Mouse (Mus musculus): ENCODE results near the gene Elmo3.

The Elmo3 gene

DNA sequence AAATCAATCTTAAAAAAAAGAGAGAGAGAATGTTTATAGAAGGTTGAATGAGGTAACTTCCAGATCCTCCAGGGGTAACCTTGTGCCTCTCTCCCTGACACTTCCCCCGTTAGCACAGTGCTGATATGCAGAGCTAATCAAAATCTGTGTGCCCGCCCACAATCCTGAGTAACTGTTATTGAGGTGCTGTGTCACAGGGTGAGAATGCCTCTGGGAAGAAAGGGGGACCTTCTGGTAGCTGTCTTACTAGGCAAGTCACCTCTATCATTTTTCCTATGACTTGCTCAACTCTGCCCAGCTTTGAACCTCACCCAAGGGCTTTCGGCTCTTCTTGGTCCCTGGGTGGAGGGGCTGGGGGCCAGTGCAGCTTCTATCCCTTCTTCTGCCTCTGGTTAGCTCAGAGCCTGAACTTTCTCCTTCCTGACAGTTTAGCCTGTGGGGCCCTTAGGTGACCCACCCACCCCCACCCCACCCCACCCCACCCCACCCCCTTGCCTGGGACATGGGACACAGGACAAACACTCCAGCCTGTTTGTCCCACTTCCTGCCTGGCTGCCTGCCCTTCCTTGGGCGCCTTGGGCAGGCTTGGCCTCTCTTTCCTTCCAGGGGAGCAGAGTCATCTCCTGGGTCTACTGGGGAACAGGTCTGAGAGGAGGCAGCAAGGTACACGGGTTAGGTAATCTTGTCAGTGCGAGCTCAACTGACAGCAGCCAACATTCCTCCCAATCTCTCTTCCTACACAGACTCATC, 34.7 kb downstream of the Elmo3 start:
- no peak overlapping the region for H3K4me3 ChIP-seq (replicated peaks; ENCODE audit: low read length)
- TF ChIP-seq NANOG (IDR thresholded peaks at IDR 0.05; ENCODE audit: borderline replicate concordance, low read length) (no peak), POU5F1 (IDR thresholded peaks at IDR 0.05; ENCODE audit: borderline replicate concordance, low read length) (no peak), CTCF (conservative IDR thresholded peaks at IDR 0.05; ENCODE audit: low read length) (no peak)
- peaks cover 82% of the 10 kb centered on the region for H3K4me1 ChIP-seq (replicated peaks; ENCODE audit: low read depth, low read length)
- H3K9me3 ChIP-seq (ENCODE audit: low read length): no peaks in the 10 kb centered on the region
- H3K27me3 ChIP-seq (ENCODE audit: insufficient read depth, low read length): peaks cover 6% of the 10 kb centered on the region; the same call in 1 of the 2 replicates
- H3K36me3 ChIP-seq (ENCODE audit: insufficient read depth, low read length): peaks cover 19% of the 10 kb centered on the region

- no peak overlapping the region for H3K4me3 ChIP-seq (replicated peaks; ENCODE audit: low read length)
- TF ChIP-seq CTCF (conservative IDR thresholded peaks at IDR 0.05; ENCODE audit: low read length): no peak
- TF ChIP-seq NANOG (IDR thresholded peaks at IDR 0.05; ENCODE audit: borderline replicate concordance, low read length): no peak
- TF ChIP-seq POU5F1 (IDR thresholded peaks at IDR 0.05; ENCODE audit: borderline replicate concordance, low read length): no peak
- H3K36me3 ChIP-seq (ENCODE audit: insufficient read depth, low read length): peaks cover 9% of the 10 kb centered on the region; the same call in 1 of the 2 replicates
- H3K4me1 ChIP-seq (replicated peaks; ENCODE audit: low read depth, low read length): peaks cover 85% of the 10 kb centered on the region
- no peaks in the 10 kb centered on the region for H3K9me3 ChIP-seq (ENCODE audit: low read length)
- H3K27me3 ChIP-seq (ENCODE audit: insufficient read depth, low read length): peaks cover 13% of the 10 kb centered on the region
These were observed 36.0 kb downstream of the Elmo3 start for GRCm38 (mm10) chr8:105341399-105341798.

DNA sequence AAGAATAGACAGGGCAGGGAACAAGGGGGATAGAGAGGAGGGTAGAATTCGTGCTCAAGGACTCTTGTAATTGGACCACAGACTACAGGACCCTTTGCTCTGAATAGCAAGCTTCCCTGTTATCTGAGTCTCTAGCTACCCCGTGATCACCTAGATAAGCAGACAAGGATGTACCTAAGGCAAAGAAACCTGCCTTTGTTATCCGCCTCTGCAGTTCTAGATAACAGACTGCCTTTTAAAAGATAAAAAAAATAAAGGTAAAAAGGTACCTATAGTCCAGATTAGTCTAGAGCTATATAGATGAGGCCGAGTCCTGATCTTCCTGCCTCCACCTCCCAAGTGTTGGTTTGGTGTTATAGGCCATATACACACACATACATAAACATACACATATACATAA, 37.4 kb downstream of the Elmo3 start:
- Histone ChIP-seq H3K36me3 (ENCODE audit: insufficient read depth, low read length) (peaks cover 9% of the 10 kb centered on the region; the same call in 1 of the 2 replicates), H3K9me3 (ENCODE audit: low read length) (no peaks in the 10 kb centered on the region), H3K4me1 (replicated peaks; ENCODE audit: low read depth, low read length) (peaks cover 80% of the 10 kb centered on the region), H3K27me3 (ENCODE audit: insufficient read depth, low read length) (peaks cover 17% of the 10 kb centered on the region), H3K4me3 (replicated peaks; ENCODE audit: low read length) (no peak overlapping the region)
- 0 out of 2 replicates have a peak, but pooled peaks have one; percentile 23 for TF ChIP-seq NANOG (IDR thresholded peaks at IDR 0.05; ENCODE audit: borderline replicate concordance, low read length)
- TF ChIP-seq CTCF (conservative IDR thresholded peaks at IDR 0.05; ENCODE audit: low read length): no peak
- no peak for TF ChIP-seq POU5F1 (IDR thresholded peaks at IDR 0.05; ENCODE audit: borderline replicate concordance, low read length)

- Histone ChIP-seq H3K4me1 (replicated peaks; ENCODE audit: low read depth, low read length) (peaks cover 78% of the 10 kb centered on the region), H3K9me3 (ENCODE audit: low read length) (no peaks in the 10 kb centered on the region), H3K4me3 (replicated peaks; ENCODE audit: low read length) (no peak overlapping the region), H3K27me3 (ENCODE audit: insufficient read depth, low read length) (peaks cover 20% of the 10 kb centered on the region), H3K36me3 (ENCODE audit: insufficient read depth, low read length) (0 out of 2 replicates have a peak, but pooled peaks cover 4% of the 10 kb centered on the region)
- no peak for TF ChIP-seq NANOG (IDR thresholded peaks at IDR 0.05; ENCODE audit: borderline replicate concordance, low read length)
- no peak for TF ChIP-seq CTCF (conservative IDR thresholded peaks at IDR 0.05; ENCODE audit: low read length)
- TF ChIP-seq POU5F1 (IDR thresholded peaks at IDR 0.05; ENCODE audit: borderline replicate concordance, low read length): no peak
These were observed 38.6 kb downstream of the Elmo3 start for GRCm38 (mm10) chr8:105343791-105344574.

DNA sequence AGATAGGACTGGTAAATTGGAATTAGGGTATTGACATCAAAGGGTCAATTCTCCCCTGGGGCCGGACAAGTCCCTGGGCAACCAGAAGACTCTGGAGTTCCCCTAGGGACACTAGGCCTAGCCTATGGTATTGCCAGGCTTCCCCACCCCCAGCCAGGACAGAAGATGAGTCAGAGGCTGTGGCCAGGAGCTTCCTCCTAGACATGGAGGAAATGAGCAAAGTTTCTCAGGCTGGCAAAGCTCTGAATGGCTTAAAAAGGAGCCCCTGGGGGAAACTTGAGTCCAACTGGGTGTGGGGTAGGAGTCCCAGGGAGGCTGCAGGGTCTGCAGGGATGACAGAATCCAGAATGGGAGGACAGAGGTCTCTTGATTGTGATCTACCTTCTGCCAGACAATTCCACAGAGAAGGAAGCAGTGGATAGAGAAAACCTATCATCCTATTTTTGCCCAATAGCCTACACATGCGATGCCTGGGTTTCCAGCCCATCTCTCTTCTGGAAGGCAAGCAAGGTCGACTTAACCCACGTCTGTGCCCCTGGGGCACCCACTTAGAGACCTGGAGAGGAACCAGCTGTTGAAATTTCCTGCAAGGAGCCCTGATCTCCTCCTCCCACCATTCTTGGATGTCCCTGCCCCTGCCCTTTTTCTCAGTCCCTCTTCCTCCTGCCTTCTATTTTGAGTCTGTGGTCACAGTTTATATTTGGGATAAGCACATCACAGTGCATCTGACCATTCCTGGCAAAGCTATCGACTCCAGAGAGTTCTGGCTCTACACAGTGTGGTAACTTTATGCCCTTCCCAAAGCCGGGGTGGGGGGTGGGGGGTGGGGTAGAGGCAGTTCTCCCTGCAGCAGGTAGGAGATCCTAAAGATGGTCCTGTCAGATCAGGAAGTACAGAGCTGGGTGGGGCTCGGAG, 39.9 kb downstream of the Elmo3 start:
- Histone ChIP-seq H3K9me3 (ENCODE audit: low read length) (no peaks in the 10 kb centered on the region), H3K4me3 (replicated peaks; ENCODE audit: low read length) (0 out of 2 replicates have a peak overlapping the region, but pooled peaks have one; percentile 13), H3K36me3 (ENCODE audit: insufficient read depth, low read length) (0 out of 2 replicates have a peak, but pooled peaks cover 4% of the 10 kb centered on the region), H3K4me1 (replicated peaks; ENCODE audit: low read depth, low read length) (peaks cover 82% of the 10 kb centered on the region), H3K27me3 (ENCODE audit: insufficient read depth, low read length) (peaks cover 33% of the 10 kb centered on the region)
- TF ChIP-seq POU5F1 (IDR thresholded peaks at IDR 0.05; ENCODE audit: borderline replicate concordance, low read length) (no peak), CTCF (conservative IDR thresholded peaks at IDR 0.05; ENCODE audit: low read length) (no peak), NANOG (IDR thresholded peaks at IDR 0.05; ENCODE audit: borderline replicate concordance, low read length) (no peak)

GRCm38 (mm10) chr8:105346611-105347427, 41.4 kb downstream of the Elmo3 start:
- Histone ChIP-seq H3K4me3 (replicated peaks; ENCODE audit: low read length) (peak overlapping the region; percentile 90), H3K27me3 (ENCODE audit: insufficient read depth, low read length) (peaks cover 44% of the 10 kb centered on the region), H3K9me3 (ENCODE audit: low read length) (no peaks in the 10 kb centered on the region), H3K4me1 (replicated peaks; ENCODE audit: low read depth, low read length) (peaks cover 71% of the 10 kb centered on the region), H3K36me3 (ENCODE audit: insufficient read depth, low read length) (0 out of 2 replicates have a peak, but pooled peaks cover 4% of the 10 kb centered on the region)
- no peak for TF ChIP-seq CTCF (conservative IDR thresholded peaks at IDR 0.05; ENCODE audit: low read length)
- TF ChIP-seq NANOG (IDR thresholded peaks at IDR 0.05; ENCODE audit: borderline replicate concordance, low read length): no peak
- no peak for TF ChIP-seq POU5F1 (IDR thresholded peaks at IDR 0.05; ENCODE audit: borderline replicate concordance, low read length)

Data from E14TG2a.4 (cell line).